10 mouse cellular contexts compared by ENCODE assay signal in genomic region chr1:170645896-170646605, GRCm38 (mm10). TPM values are rescaled to one million over a fixed set of nuclear protein-coding genes. Genes with fewer than 3 reads are reported as not detected.
DNase-seq lines count a peak whose midpoint lies in the region; ATAC-seq and TF ChIP-seq lines count a peak whose summit lies in the region.
"Had no signal": no experiment of that assay in that cellular context is flagged by ENCODE, and none has a peak within 500 bp of the region (broad histone marks: within the 10 kb centered on the region; RNA-seq: fewer than 3 reads in every experiment).

No protein-coding gene starts in this region.

- ATAC-seq in heart, embryonic 11.5 days (replicated peaks; ENCODE audit: insufficient number of reproducible peaks, low FRiP score, low TSS enrichment): no peak
- no peak for ATAC-seq in hindbrain, embryonic 11.5 days (ENCODE audit: low FRiP score)
- ATAC-seq in midbrain, embryonic 12.5 days (ENCODE audit: low FRiP score, low read depth): no peak
- ATAC-seq: activated CD4-positive, CD25-positive, alpha-beta regulatory T cell, adult 4 months had no signal

- H3K9ac ChIP-seq in heart, embryonic 11.5 days (ENCODE audit: low read depth, low read length): peak overlapping the region; percentile 86
- no peak overlapping the region for H3K9ac ChIP-seq in hindbrain, embryonic 11.5 days (ENCODE audit: low read depth, low read length)
- H3K9ac ChIP-seq in midbrain, embryonic 12.5 days (replicated peaks): no peak overlapping the region

- TF ChIP-seq POLR2A in cortical plate, adult 2 months (IDR thresholded peaks at IDR 0.05; ENCODE audit: extremely low read depth, insufficient read depth, low read length): no peak
- no peak for TF ChIP-seq POLR2A in thymus, adult 2 months (IDR thresholded peaks at IDR 0.05; ENCODE audit: control insufficient read depth, extremely low read depth, insufficient read depth, low read length, poor library complexity)

- 57% methylated on average over 15 of the region's 15 CpGs for WGBS in heart, embryonic 11.5 days (ENCODE audit: insufficient replicate concordance)
- 59% methylated on average over 15 of the region's 15 CpGs for WGBS in hindbrain, embryonic 11.5 days
- 68% methylated on average over 15 of the region's 15 CpGs for WGBS in midbrain, embryonic 12.5 days
- WGBS in thymus, adult 2 months: 83% methylated on average over 15 of the region's 15 CpGs

- H3K4me3 ChIP-seq in heart, embryonic 11.5 days (ENCODE audit: low read depth, low read length): peak overlapping the region; percentile 59
- H3K4me3 ChIP-seq in cortical plate, adult 2 months (ENCODE audit: insufficient read depth, low read length): peak overlapping the region; percentile 35
- H3K4me3 ChIP-seq in hindbrain, embryonic 11.5 days (ENCODE audit: low read depth, low read length): no peak overlapping the region
- no peak overlapping the region for H3K4me3 ChIP-seq in midbrain, embryonic 12.5 days
- no peak overlapping the region for H3K4me3 ChIP-seq in thymus, adult 2 months (ENCODE audit: control insufficient read depth, insufficient read depth, low read length)

- H3K4me1 ChIP-seq in heart, embryonic 11.5 days (ENCODE audit: control insufficient read depth, insufficient read depth, low read length): peaks cover 32% of the 10 kb centered on the region
- H3K4me1 ChIP-seq in cortical plate, adult 2 months (ENCODE audit: control insufficient read depth, insufficient read depth, low read length): no peaks in the 10 kb centered on the region
- H3K4me1 ChIP-seq in hindbrain, embryonic 11.5 days (replicated peaks; ENCODE audit: control insufficient read depth, insufficient read depth, low read length): no peaks in the 10 kb centered on the region
- 0 out of 2 replicates have a peak, but pooled peaks cover 10% of the 10 kb centered on the region for H3K4me1 ChIP-seq in midbrain, embryonic 12.5 days
- H3K4me1 ChIP-seq in thymus, adult 2 months (replicated peaks; ENCODE audit: control insufficient read depth, insufficient read depth, low read length): peaks cover 5% of the 10 kb centered on the region; the same call in 1 of the 2 replicates

- H3K36me3 ChIP-seq in heart, embryonic 11.5 days (ENCODE audit: control insufficient read depth, insufficient read depth, low read length): no peaks in the 10 kb centered on the region
- H3K36me3 ChIP-seq in hindbrain, embryonic 11.5 days (ENCODE audit: control insufficient read depth, insufficient read depth, low read length): no peaks in the 10 kb centered on the region
- H3K36me3 ChIP-seq in midbrain, embryonic 12.5 days: no peaks in the 10 kb centered on the region
- no peaks in the 10 kb centered on the region for H3K36me3 ChIP-seq in thymus, adult 2 months (ENCODE audit: control insufficient read depth, insufficient read depth, low read length)

- H3K27ac ChIP-seq in heart, embryonic 11.5 days (ENCODE audit: low read depth, low read length): peak overlapping the region; percentile 37
- no peak overlapping the region for H3K27ac ChIP-seq in cortical plate, adult 2 months (ENCODE audit: insufficient read depth, low read length)
- H3K27ac ChIP-seq in hindbrain, embryonic 11.5 days (ENCODE audit: low read depth, low read length): no peak overlapping the region
- no peak overlapping the region for H3K27ac ChIP-seq in midbrain, embryonic 12.5 days (replicated peaks)
- H3K27ac ChIP-seq in thymus, adult 2 months (ENCODE audit: control insufficient read depth, insufficient read depth, low read length): no peak overlapping the region

- H3K4me2 ChIP-seq in heart, embryonic 11.5 days: peak overlapping the region; percentile 80
- 0 out of 2 replicates have a peak overlapping the region, but pooled peaks have one; percentile 13 for H3K4me2 ChIP-seq in hindbrain, embryonic 11.5 days (replicated peaks; ENCODE audit: low read depth, low read length)
- peak overlapping the region; percentile 71 for H3K4me2 ChIP-seq in midbrain, embryonic 12.5 days (replicated peaks)

- no peaks in the 10 kb centered on the region for H3K9me3 ChIP-seq in heart, embryonic 11.5 days (replicated peaks; ENCODE audit: control insufficient read depth, low read length)
- no peaks in the 10 kb centered on the region for H3K9me3 ChIP-seq in hindbrain, embryonic 11.5 days (ENCODE audit: control insufficient read depth, low read length)
- H3K9me3 ChIP-seq in midbrain, embryonic 12.5 days: no peaks in the 10 kb centered on the region

- DNase-seq in heart, postnatal 36 days: no peak
- no peak for DNase-seq in hindbrain, embryonic 11.5 days (ENCODE audit: low spot score)
- no peak for DNase-seq in thymus, adult 2 months
- DNase-seq in thymus, postnatal 36 days: no peak
- DNase-seq in gastrocnemius, adult 8-10 months (ENCODE audit: low spot score in 2 of 2): no peak
- DNase-seq: kidney, postnatal 36 days had no signal

- intact Hi-C loops in heart, postnatal 36 days (cut with DNase I): no loop called here

- no peaks in the 10 kb centered on the region for H3K27me3 ChIP-seq in heart, embryonic 11.5 days (ENCODE audit: control insufficient read depth, insufficient read depth, low read length)
- no peaks in the 10 kb centered on the region; the same call in 1 of the 2 replicates for H3K27me3 ChIP-seq in hindbrain, embryonic 11.5 days (ENCODE audit: control insufficient read depth, insufficient read depth, low read length)
- H3K27me3 ChIP-seq in midbrain, embryonic 12.5 days: peaks cover 2% of the 10 kb centered on the region; the same call in 1 of the 2 replicates
- peaks cover 7% of the 10 kb centered on the region; the same call in 1 of the 2 replicates for H3K27me3 ChIP-seq in thymus, adult 2 months (ENCODE audit: control insufficient read depth, insufficient read depth, low read length)

- no peak for TF ChIP-seq CTCF in cortical plate, adult 2 months (IDR thresholded peaks at IDR 0.05; ENCODE audit: extremely low read depth, insufficient read depth, low read length)
- no peak for TF ChIP-seq CTCF in thymus, adult 2 months (IDR thresholded peaks at IDR 0.05; ENCODE audit: borderline replicate concordance, control insufficient read depth, extremely low read depth, insufficient read depth, low read length, poor library complexity)

RNA-seq across cellular contexts. Expression of gene Olfml2b, which starts 1.7 kb away (rescaled TPM):
- 42.4 and 51.2 TPM in 2 replicates for polyA plus RNA-seq in heart, embryonic 11.5 days (2014; fragmentation: Nextera tagmentation; extraction: Ambion mirVana)
- total RNA-seq in heart, postnatal 36 days (2021): 10 to 100 TPM in 1 of 2 experiments, 1 to 10 TPM in 1; 6.7 to 12.0 TPM
- polyA plus RNA-seq in cortical plate, adult 2 months (2012; rRNA removed): 5.9 and 9.1 TPM in 2 replicates
- polyA plus RNA-seq in hindbrain, embryonic 11.5 days (2014; fragmentation: Nextera tagmentation; extraction: Ambion mirVana): 4.5 and 6.7 TPM in 2 replicates
- polyA plus RNA-seq in midbrain, embryonic 12.5 days (2016; fragmentation: Nextera tagmentation; extraction: Ambion mirVana): 4.0 and 4.9 TPM in 2 replicates
- 3.9 and 4.8 TPM in 2 replicates for polyA plus RNA-seq in thymus, adult 2 months (2012; rRNA removed)
- 1 to 10 TPM; 1.5 to 3.4 (median 2.0) TPM for total RNA-seq in gastrocnemius, adult 8-10 months (2022)
- polyA plus RNA-seq: activated CD4-positive, CD25-positive, alpha-beta regulatory T cell, adult 4 months had no signal

RNA-seq across cellular contexts. Expression of gene Nos1ap, which starts 56.4 kb away (rescaled TPM):
- 15.5 and 20.9 TPM in 2 replicates for polyA plus RNA-seq in heart, embryonic 11.5 days (2014; fragmentation: Nextera tagmentation; extraction: Ambion mirVana)
- total RNA-seq in heart, postnatal 36 days (2021): 10 to 100 TPM; 22.2 to 27.3 TPM
- polyA plus RNA-seq in cortical plate, adult 2 months (2012; rRNA removed): 146 and 170 TPM in 2 replicates
- polyA plus RNA-seq in hindbrain, embryonic 11.5 days (2014; fragmentation: Nextera tagmentation; extraction: Ambion mirVana): 6.7 and 9.7 TPM in 2 replicates
- polyA plus RNA-seq in midbrain, embryonic 12.5 days (2016; fragmentation: Nextera tagmentation; extraction: Ambion mirVana): 11.9 and 15.4 TPM in 2 replicates
- 3.1 and 3.3 TPM in 2 replicates for polyA plus RNA-seq in thymus, adult 2 months (2012; rRNA removed)
- total RNA-seq in gastrocnemius, adult 8-10 months (2022): 1 to 10 TPM in 1 of 4 experiments, under 1 TPM in 3; 0.35 to 1.0 (median 0.60) TPM
- polyA plus RNA-seq: activated CD4-positive, CD25-positive, alpha-beta regulatory T cell, adult 4 months had no signal

Comparison
In these comparisons a context has a peak if more than half of its experiments do, and no peak if none do; other contexts are left out.
1. H3K4me2 ChIP-seq: peak in every context shown above with its lines; median percentile 80 in heart, embryonic 11.5 days; 71 in midbrain, embryonic 12.5 days; 13 in hindbrain, embryonic 11.5 days.
2. H3K4me3 ChIP-seq: peak in heart, embryonic 11.5 days (single experiment) and cortical plate, adult 2 months (single experiment); none in hindbrain, embryonic 11.5 days (single experiment), midbrain, embryonic 12.5 days (single experiment) and thymus, adult 2 months (single experiment).